ENCODE assay signal across 12 mouse cellular contexts in the genomic region with DNA sequence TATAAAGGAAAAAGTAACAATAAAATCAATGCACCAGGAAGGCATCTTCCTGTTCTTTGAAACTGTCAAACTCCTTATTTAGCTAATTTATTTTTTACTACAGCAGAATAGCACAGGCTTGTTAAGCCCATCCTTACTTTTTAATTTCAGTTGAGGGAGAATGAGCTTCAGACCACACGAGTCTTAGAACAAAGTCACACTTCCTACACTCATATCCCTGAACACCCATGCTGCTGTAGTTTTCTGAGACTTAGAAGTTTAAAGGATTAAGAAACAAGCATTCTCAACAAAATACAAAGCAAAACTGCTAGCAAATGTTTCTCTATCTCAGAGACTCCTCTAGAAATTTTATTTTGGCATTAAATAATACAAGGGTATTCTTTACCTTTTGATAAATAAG.
"Had no signal": no experiment of that assay in that cellular context is flagged by ENCODE, and none has a peak within 500 bp of the region (broad histone marks: within the 10 kb centered on the region; RNA-seq: fewer than 3 reads in every experiment).

No protein-coding gene starts in this region.

- DNase-seq: retina, postnatal 1 day; right cerebral cortex, adult 18-20 months; right cerebral cortex, postnatal 14 days; right cerebral cortex, postnatal 25 days; right cerebral cortex, postnatal 4 days; spleen, adult 18-20 months; thymus, adult 18-20 months; thymus, adult 2 months; thymus, postnatal 14 days; thymus, postnatal 25 days; thymus, postnatal 36 days; thymus, postnatal 4 days had no signal
